Mouse (Mus musculus) urinary bladder, postnatal 10 days (tissue): ENCODE data around the gene Zfp94.

Experiments used
- DNase-seq: peaks from one replicate; pipeline ENCODE4 v3.0.0; 2022; ENCODE audit warnings: low spot score

Gene Zfp94

GRCm38 (mm10) chr7:24316567-24317092 is at the start of gene Zfp94:
Zfp94 (minus strand) TSS chr7:24316666.
- peak; percentile 71 for DNase-seq

- no peak for DNase-seq
Measured at GRCm38 (mm10) chr7:24365258-24366014, 49.0 kb upstream of the Zfp94 start.

GRCm38 (mm10) chr7:24364827-24365226 is 48.4 kb upstream of the Zfp94 start:
- DNase-seq: peak; percentile 59

- no peak for DNase-seq
Measured at GRCm38 (mm10) chr7:24363228-24363627, 46.8 kb upstream of the Zfp94 start.

GRCm38 (mm10) chr7:24361001-24361400 is 44.5 kb upstream of the Zfp94 start:
- no peak for DNase-seq

GRCm38 (mm10) chr7:24359269-24359668 is 42.8 kb upstream of the Zfp94 start:
- no peak for DNase-seq

GRCm38 (mm10) chr7:24357899-24358298 is 41.4 kb upstream of the Zfp94 start:
- no peak for DNase-seq

- no peak for DNase-seq
Measured at GRCm38 (mm10) chr7:24356081-24356480, 39.6 kb upstream of the Zfp94 start.

- DNase-seq: no peak
Measured at GRCm38 (mm10) chr7:24355646-24356045, 39.2 kb upstream of the Zfp94 start.

GRCm38 (mm10) chr7:24348896-24349295 is 32.4 kb upstream of the Zfp94 start, which contains the start of gene Lypd5:
Lypd5 (plus strand) TSS chr7:24349196.
- DNase-seq: no peak

GRCm38 (mm10) chr7:24346444-24346843 is 30.0 kb upstream of the Zfp94 start:
- DNase-seq: no peak

GRCm38 (mm10) chr7:24343701-24344272 is 27.3 kb upstream of the Zfp94 start:
- no peak for DNase-seq

- DNase-seq: no peak
Measured at GRCm38 (mm10) chr7:24338241-24338640, 21.8 kb upstream of the Zfp94 start.

GRCm38 (mm10) chr7:24335699-24336309 is 19.3 kb upstream of the Zfp94 start:
- DNase-seq: no peak

GRCm38 (mm10) chr7:24333304-24333986 is 17.0 kb upstream of the Zfp94 start, which contains the start of gene Tescl:
Tescl (minus strand) TSS chr7:24333936.
- no peak for DNase-seq

- no peak for DNase-seq
Measured at GRCm38 (mm10) chr7:24327281-24327975, 11.0 kb upstream of the Zfp94 start.

GRCm38 (mm10) chr7:24326273-24327135 is 10.0 kb upstream of the Zfp94 start:
- no peak for DNase-seq

GRCm38 (mm10) chr7:24325675-24326128 is 9.2 kb upstream of the Zfp94 start:
- DNase-seq: no peak

GRCm38 (mm10) chr7:24325197-24325596 is 8.7 kb upstream of the Zfp94 start:
- DNase-seq: no peak

- DNase-seq: no peak
Measured at GRCm38 (mm10) chr7:24322593-24322992, 6.1 kb upstream of the Zfp94 start.

- DNase-seq: no peak
Measured at GRCm38 (mm10) chr7:24318942-24319341, 2.5 kb upstream of the Zfp94 start.
